ENCODE assay signal across 16 mouse cellular contexts in genomic region chr2:131670876-131671275, GRCm38 (mm10).
A peak's percentile ranks its signal among the peaks of the same experiment; 100 is the strongest.
DNase-seq lines count a peak whose midpoint lies in the region.
"Had no signal": no experiment of that assay in that cellular context is flagged by ENCODE, and none has a peak within 500 bp of the region (broad histone marks: within the 10 kb centered on the region; RNA-seq: fewer than 3 reads in every experiment).

No protein-coding gene starts in this region.

- peak; percentile 56 to 81 for DNase-seq in frontal cortex, adult 2 months (ENCODE audit: extremely low spot score in 1 of 2, low spot score in 1 of 2)
- DNase-seq in frontal cortex, postnatal 10 days (ENCODE audit: low spot score in 2 of 2), result no peak
- peak; percentile 37 for DNase-seq in layer of hippocampus, adult 9-11 months
- DNase-seq in layer of hippocampus, postnatal 10 days (ENCODE audit: low spot score in 2 of 2), result no peak
- DNase-seq in brain, adult 2 months (ENCODE audit: low read depth, low spot score), result peak; percentile 74
- DNase-seq in adrenal gland, postnatal 14 days, result no peak
- DNase-seq: adrenal gland, postnatal 10 days; B cell, adult 2 months; cerebellum, adult 18-20 months; cerebellum, adult 9-10 months; cerebellum, postnatal 14 days; gastrocnemius, adult 2 months; gastrocnemius, postnatal 14 days; heart, adult 18-20 months; heart, postnatal 14 days; heart, postnatal 4 days had no signal

Comparison
In these comparisons a context has a peak if more than half of its experiments do, and no peak if none do; other contexts are left out.
1. DNase-seq: peak in frontal cortex, adult 2 months (2 of 2), layer of hippocampus, adult 9-11 months (single experiment) and brain, adult 2 months (single experiment); none in frontal cortex, postnatal 10 days (0 of 2), layer of hippocampus, postnatal 10 days (0 of 2) and adrenal gland, postnatal 14 days (single experiment).